Mouse (Mus musculus): ENCODE measurements around the gene Colq.

The Colq gene

GRCm38 (mm10) chr14:31575866-31576265 lies 15.3 kb downstream of the Colq start:
- DNase-seq (ENCODE audit: low read depth, low spot score): peak; percentile 57

DNA sequence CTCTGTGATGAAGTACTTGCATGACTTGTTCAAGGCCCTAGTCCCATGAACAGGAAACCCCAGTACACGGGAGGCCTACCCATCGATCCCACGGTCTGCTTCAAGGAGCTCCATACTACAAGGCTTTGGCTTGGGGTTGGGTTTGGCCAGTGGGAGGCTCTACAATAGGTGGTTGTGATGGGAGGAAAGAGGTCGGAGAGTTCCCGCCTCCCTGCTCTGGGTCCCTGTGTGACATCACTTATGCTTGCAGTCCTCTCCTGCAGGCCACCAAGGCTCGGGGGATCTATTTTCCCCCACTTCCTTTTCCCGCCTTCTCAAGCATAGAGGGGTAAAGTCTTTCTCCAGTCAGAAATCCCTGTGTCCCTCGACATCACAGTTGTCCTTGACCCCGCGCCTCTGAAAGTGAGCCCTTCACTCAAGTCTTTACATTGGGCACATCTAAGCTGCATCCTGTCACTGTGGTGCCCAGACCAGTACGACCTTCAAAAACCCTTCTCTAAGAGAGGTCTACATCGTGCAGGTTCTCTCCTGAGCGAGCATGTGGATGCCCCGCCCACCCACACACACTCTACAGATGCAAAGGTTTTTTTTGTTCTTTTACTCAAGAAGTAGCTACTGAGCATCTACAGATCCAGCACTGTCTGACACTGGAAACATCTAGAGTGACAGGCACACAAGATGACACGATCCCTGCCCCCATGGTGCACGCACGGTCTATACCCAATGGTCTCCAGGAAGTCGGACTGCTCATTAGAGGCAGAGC lies 16.1 kb downstream of the Colq start:
- DNase-seq (ENCODE audit: low read depth, low spot score): no peak

DNA sequence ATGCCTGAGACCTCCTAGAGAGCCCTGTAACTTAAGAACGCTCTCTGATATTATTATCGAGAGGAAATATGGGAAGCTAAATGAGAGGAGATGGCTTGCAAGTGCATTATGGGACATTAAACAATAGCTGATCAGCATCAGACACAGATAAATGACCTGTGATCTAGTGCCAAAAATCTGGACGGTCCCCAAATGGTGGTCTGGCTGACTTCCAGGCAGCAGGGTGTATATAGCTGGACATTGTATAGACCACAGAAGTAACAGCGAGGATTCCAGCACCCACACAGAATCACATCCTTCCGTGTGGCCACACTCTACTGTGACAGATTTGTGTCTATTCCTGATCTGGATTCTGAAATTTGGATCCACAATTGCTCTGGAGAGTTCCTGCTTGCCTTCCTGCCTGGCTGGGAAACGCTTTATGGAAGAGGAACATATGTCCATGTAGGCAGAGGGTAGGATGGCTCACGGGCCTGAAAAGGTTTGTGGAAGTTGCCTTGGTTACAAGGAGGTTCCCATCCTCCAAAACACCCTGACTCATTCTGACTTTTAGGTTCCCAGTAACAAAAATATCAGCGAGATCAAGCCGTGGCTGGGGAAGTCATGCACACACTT lies 18.5 kb downstream of the Colq start:
- no peak for DNase-seq (ENCODE audit: low read depth, low spot score)

DNA sequence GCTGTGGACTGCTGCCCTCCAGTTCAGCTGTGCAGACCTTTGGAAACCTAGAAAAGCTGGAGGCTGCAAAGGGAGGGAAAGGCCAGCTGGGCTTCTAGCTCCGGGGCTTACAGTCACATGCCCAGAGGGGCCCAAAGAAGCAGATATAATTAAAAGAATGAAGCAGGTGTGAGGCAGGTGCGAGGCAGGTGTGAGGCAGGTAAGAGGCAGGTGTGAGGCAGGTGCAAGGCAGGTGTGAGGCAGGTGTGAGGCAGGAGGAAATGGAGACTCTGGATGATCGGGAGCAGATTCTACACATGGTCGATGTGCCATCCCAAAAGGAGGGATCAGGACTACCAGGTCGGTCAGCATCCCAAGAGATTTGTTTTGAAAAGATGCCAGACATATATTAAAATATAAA lies 19.7 kb downstream of the Colq start:
- no peak for DNase-seq (ENCODE audit: low read depth, low spot score)

DNA sequence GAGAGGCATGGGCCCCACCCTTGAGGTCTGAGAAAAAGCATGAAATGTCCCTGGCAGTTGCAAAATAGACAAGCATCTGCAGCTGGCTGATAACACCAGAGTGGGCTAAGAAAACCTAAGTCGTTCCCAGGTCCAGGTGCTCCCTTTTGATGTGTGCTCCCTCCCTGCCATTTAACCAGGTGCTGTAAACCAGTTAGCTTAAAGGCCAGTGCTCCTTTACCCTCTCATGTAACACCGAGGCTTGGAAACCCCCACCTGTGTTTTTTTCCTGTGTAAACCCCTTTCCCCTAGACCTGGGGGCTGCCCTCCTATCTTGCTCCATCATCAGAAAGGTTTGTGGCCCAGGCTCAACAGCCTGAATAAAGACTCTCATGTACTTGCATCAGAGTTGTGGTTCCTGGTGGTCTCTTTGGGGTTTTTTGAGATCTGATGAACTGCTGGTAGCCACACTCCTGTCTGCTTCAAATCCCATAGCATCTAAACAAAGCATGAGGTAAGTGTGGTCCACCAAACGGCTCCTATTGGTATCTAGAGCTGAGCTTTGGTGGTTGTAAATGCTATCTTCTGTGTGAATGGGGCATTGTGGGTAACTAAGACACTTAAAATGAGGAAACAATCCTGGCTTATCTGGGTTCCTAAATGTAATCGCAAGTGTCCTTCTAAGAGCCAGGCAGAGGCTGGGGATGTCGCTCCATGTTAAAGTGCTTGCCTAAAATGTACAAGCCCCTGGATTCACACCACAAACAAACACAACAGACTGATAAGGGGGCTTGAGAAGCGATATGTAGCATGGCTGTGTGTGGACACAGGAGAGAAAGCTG lies 20.8 kb downstream of the Colq start:
- no peak for DNase-seq (ENCODE audit: low read depth, low spot score)

GRCm38 (mm10) chr14:31569151-31569631 lies 22.0 kb downstream of the Colq start:
- peak; percentile 32 for DNase-seq (ENCODE audit: low read depth, low spot score)

- DNase-seq (ENCODE audit: low read depth, low spot score): no peak
Measured at GRCm38 (mm10) chr14:31565478-31566212, 25.5 kb downstream of the Colq start.

DNA sequence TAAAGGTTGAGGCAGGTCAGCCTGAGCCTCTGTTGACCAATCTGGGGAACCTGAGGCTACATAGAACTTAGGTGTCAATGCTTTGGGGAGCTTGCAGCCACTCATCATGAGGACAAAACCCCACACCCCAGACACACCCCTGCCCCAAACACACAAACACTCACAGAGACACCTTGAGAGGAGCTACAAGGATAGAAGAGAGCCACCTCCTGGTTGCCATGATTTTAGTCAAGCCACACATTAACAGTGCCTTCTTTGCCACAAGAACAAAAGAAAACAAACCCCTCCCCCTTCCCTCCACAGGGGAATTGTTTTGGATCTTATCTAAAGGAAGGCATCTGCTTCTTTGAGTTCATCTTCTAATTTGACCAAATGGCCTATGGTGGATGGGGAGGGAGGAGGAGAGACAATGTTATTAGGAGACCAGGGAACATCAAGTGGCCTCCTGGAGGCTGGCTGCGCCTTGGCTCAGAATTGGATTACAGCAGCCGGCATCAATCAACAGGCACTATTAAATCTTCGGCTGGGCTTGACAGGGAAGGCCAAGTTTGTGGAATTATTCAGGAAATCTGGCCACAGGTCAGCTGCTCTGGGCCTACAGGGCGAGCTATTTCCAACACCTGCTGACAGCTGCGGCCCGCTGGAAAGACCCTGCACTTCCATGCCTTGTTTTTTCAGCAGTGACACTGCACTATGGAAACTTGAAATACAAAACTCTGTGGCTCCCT lies 26.5 kb downstream of the Colq start:
- DNase-seq (ENCODE audit: low read depth, low spot score): peak; percentile 24

- DNase-seq (ENCODE audit: low read depth, low spot score): no peak
Measured at GRCm38 (mm10) chr14:31560886-31561285, 30.3 kb downstream of the Colq start.

- DNase-seq (ENCODE audit: low read depth, low spot score): no peak
Measured at GRCm38 (mm10) chr14:31559216-31559615, 31.9 kb downstream of the Colq start.

GRCm38 (mm10) chr14:31557784-31558183 lies 33.4 kb downstream of the Colq start:
- DNase-seq (ENCODE audit: low read depth, low spot score): no peak

DNA sequence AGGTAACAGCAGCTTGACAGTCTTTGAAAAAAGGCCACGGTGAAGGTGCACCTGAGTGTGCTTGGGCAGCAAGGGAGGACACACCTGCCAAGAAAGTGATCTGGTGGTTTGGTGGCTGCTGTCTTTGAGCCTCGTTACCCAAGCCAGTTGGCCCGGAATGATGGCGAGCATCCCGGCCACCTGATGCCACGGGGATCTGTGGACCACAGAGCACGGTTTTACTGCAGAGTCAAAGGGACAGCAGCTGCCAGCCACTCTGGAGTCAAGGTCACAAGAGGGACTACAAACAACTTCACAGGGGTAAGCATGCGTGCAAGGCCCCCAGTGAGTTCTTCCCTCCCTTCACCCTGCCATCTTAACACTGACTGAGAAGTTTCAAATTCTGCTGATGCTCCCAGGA lies 33.9 kb downstream of the Colq start:
- DNase-seq (ENCODE audit: low read depth, low spot score): peak; percentile 43

DNA sequence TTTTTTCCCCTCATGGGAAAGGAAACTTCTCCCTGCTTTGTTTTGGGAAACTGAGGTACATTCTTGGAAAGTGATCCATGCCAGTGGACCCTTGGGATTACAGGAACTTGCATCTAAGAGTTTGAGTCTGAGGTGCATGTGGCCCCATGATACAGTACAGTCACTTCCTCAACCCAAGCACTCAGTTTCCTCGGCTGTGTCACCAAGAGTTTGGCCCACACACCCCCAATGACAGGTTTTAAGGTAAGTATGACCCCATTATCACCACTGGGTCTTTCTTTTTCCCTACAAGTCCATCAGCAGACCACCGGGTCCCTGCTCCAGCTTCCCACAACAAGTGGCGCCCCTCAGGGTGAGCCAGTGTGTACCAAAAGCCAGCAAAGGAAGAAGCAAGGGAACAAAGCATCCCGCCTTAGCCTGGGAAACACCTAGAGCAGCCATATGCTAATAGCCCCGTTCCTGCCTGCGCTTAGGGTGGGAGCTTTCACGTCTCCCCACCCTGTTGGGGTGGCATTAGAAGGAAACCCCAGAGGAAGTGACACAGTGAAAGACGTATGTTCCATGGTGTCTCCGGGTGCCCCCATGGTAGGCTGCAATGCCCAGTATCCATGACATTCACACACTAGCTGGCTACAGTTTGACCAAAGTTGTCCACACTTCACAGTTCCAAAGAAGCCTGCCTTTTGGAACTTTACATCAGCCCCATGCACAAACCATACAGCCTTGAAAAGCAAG lies 34.5 kb downstream of the Colq start:
- DNase-seq (ENCODE audit: low read depth, low spot score): no peak

- peak; percentile 70 for DNase-seq (ENCODE audit: low read depth, low spot score)
Measured at GRCm38 (mm10) chr14:31555963-31556434, 35.1 kb downstream of the Colq start.

DNA sequence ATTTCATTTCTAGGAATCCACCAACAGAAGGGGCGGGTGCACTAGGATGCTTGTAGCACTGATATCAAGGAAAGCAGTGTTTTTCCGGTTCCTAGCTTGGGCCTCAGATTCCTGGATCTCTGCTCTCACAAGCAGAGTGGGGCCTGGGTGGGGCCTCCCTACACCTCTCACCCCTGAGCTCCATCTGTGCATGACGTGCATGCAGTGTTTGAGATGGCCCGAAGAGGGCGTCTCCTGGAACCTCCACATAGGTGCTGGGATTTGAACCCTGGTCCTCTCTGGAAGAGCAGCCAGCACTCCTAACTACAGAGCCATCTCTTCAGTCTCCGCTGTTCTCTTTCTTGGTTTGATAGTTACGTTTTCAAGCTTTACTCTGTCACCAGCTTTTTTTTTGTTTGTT lies 36.1 kb downstream of the Colq start:
- no peak for DNase-seq (ENCODE audit: low read depth, low spot score)

DNA sequence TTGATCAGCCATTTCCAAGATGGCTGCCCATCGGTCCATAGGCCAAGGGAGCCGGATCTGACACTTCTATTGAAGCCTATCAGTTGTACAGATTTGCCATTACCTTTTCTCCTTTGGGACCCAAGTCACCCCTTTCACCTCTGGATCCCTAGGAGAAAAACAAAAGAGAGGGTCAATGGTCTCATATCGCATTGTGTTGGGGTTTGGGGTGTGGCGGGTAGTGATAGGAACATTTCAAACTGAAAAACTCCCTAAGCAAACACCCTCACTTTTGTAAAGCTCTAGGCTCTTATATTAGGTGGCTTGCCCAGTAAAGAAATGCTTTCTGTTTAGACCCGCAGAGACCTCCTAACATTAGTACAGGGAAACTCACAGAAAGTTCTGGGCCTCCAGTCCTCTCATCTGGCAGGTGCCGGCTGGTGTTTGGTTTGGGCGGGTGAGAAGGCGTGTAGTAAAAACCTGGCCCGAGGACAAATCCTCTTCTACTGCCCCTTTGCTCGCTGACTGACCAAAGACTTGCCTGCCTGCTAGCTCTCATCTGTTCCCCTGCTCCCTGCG lies 47.2 kb downstream of the Colq start:
- no peak for DNase-seq (ENCODE audit: low read depth, low spot score)

DNA sequence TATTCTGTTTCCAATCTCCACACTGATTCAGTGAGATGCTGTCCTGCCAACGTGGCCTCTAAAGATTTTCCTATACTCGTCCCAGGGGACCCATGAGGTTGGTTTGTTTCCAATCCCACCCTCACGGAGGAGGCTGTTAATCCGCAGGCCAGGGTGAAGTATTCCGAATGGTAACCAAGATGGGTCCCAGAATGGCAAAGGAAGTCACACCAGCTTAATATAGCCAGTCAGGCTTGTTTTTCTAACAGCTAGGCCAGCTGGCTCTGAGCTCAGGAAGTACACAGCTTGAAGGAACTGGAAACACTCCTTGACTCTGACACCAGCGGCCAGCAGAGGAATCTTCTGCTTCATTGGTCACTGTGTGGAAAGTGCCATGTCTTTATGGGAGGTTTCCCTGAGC lies 53.8 kb downstream of the Colq start:
- DNase-seq (ENCODE audit: low read depth, low spot score): peak; percentile 73

GRCm38 (mm10) chr14:31532656-31533055 lies 58.5 kb downstream of the Colq start:
- no peak for DNase-seq (ENCODE audit: low read depth, low spot score)

GRCm38 (mm10) chr14:31531506-31532148 lies 59.5 kb downstream of the Colq start:
- peak; percentile 26 for DNase-seq (ENCODE audit: low read depth, low spot score)
